Mouse (Mus musculus) lung, postnatal 4 days (tissue): ENCODE results near the gene Tspan13.
A peak's percentile ranks its signal among the peaks of the same experiment; 100 is the strongest.

Source experiments
- DNase-seq, 2 experiments: peaks; one replicate each; pipeline ENCODE4 v3.0.0; 2021

Tspan13 gene

GRCm38 (mm10) chr12:36030660-36031363 lies 11.5 kb downstream of the Tspan13 start:
- peak; percentile 31 to 56 for DNase-seq

GRCm38 (mm10) chr12:36029687-36030086 lies 12.6 kb downstream of the Tspan13 start:
- no peak for DNase-seq

DNA sequence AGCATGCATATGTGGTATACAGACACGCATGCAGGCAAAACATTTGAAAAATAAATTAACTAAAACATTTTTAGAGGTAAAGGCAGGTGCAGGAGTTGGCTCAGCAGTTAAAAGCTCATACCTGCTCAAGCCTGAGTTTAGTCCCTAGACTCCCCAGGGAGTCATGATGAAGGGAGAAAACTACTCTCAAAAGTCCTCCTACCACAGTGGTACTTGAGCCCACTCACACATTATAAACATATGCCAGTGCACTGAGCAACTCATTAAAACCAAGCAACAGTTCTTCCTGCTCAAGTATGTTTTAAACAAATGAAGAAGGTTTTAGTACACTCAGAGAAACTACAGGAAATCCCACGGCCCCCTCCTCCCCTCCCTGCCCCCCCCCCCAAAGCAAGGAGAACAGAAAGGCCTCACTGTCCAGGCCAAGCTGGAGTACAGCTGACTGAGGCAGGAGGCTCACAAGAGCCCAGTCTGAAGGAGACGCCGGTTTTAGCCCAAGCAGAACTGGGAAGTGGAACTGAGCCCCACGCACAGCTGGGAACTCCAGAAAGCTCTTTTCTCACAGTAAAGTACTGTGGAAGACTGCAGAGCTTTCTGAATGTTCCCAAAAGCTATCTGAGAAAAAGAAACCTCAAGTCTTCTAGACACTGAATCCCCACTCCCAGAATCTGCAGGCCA lies 13.2 kb downstream of the Tspan13 start:
- DNase-seq = peak; percentile 18 to 33

DNA sequence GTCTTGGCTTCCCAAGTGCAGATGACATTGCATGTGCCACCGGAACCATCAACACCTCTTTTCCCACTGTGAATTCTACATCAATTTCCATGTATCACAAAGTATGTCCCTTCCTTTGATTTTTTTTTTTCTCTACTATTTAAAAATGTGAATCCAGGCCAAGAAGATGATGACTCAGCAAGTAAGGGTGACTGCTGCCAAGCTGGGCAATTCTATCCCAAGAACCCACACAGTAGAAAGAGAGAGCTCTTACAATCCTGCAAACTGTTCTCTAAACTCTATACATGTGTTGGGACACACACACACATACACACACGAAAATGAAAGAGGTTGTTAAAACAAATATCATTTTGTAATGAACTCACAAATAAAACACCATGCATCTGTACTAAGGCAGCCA lies 15.1 kb downstream of the Tspan13 start:
- DNase-seq = no peak

DNA sequence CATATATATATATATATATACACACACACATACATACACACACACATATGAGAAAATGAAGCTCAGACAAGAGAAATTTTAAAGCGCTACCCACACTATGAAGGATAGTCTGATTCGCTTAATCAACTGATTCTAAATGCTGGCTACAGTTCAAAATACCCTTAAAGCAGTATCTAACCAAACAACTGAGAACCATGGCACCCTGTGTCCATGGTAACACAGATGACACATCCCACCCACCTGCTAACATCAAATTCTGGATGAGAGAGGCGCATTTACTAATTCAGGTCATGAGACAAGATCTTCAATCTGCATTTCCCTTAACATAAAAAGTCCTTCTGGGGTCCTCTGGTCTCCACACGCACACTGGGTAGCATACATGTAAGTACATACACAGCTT lies 16.2 kb downstream of the Tspan13 start:
- DNase-seq = no peak

- no peak for DNase-seq
Observed at GRCm38 (mm10) chr12:36020710-36021109, 21.6 kb downstream of the Tspan13 start.

GRCm38 (mm10) chr12:36020081-36020480 lies 22.2 kb downstream of the Tspan13 start:
- no peak for DNase-seq

- DNase-seq = no peak
Observed at GRCm38 (mm10) chr12:36019572-36019971, 22.7 kb downstream of the Tspan13 start.

GRCm38 (mm10) chr12:36017791-36018190 lies 24.5 kb downstream of the Tspan13 start:
- DNase-seq = no peak

DNA sequence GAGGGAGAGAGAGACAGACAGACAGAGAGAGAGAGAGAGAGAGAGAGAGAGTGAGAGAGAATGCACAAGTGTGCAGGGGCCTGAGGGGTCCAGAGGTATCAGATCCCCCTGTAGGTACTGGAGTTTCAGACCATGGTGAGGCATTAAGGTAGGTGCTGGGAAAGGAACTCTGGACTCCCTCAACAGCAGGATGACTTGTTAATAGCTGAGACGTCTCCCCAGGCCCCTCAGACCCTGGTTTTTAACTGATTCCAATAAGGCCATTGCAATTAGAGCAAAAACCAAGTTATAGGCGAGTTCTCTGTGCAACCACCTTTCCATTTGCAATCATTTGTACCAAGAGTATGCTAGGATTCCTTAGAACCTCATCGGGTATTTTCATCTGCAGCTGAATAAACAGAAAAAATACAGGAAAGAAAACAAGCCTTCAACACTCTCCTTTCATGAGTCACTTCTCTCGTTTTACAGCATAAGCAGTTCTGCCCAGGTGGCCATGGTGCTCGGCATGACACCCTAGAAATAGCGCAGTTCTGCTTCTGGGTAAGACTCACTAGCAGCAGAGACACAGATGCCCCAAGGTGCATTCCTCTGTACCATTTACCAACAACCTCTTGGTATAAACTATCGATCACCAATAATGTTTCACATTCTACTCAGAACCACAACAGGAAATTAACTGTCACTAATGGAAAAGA lies 28.9 kb downstream of the Tspan13 start:
- no peak for DNase-seq

GRCm38 (mm10) chr12:36008364-36009047 lies 33.8 kb downstream of the Tspan13 start:
- DNase-seq = no peak

- peak in 1 of 2 experiments; percentile 39 for DNase-seq
Observed at GRCm38 (mm10) chr12:36007581-36007980, 34.7 kb downstream of the Tspan13 start.

GRCm38 (mm10) chr12:36004714-36005113 lies 37.6 kb downstream of the Tspan13 start:
- no peak for DNase-seq

DNA sequence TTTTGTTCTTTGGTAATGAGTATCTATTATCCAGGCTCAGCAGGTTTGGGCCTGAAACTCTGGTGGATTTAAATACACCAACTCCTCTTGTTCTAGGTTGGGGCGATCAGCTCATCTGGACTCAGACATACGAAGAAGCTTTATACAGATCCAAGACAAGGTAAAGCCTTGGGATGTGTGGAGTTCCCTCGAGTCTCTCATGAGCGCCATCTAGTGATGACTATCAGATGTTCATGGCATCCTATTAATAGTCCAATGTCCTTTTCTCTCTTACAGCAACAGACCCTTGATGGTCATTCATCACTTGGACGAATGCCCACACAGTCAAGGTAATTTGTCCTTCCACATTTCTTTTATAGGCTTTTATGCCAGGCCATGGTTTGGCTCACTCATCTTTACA lies 46.5 kb downstream of the Tspan13 start:
- peak in 1 of 2 experiments; percentile 34 for DNase-seq

- no peak for DNase-seq
Observed at GRCm38 (mm10) chr12:35994098-35994497, 48.2 kb downstream of the Tspan13 start.

DNA sequence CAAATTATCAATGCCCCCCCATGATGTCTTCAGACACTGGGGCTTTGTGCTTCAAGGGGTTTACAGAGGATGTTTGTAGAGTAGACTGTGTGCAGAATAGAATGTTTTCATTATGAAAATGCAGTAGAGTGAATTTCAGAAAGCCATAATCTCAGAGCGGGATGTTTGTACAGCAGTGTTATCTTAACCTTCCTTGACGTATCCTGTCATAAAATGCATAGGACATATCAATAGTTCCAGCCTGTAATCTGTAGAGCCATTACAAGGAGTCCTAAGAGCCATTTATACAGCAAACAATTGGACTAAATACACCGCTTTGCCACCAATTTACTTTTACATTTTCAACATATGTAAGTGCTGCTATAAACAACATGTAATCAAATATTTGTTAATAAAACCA lies 48.7 kb downstream of the Tspan13 start:
- no peak for DNase-seq

GRCm38 (mm10) chr12:35992711-35993110 lies 49.6 kb downstream of the Tspan13 start, which contains the start of gene Agr2:
Gene Agr2, plus strand, starts transcription at chr12:35992907.
- DNase-seq = no peak

DNA sequence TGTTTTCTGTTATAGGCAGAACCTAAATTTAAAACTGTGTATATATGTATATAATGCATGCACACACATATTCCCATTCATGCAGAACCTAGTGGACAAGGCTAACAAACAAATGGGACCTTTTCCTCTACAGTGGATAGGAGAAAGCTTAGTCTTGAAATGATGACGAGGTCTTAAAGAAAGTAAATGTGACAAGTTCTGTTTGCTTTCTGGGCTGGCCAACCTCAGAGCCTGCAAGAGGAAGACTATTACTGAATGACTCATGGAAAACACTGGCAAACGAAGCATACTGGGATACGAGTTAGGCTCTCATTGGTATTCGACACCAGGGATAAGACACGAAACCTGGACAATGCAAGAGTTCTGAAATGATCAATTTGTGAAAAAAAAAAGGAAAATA lies 57.6 kb downstream of the Tspan13 start:
- DNase-seq = no peak

- no peak for DNase-seq
Observed at GRCm38 (mm10) chr12:35983472-35983871, 58.8 kb downstream of the Tspan13 start.

DNA sequence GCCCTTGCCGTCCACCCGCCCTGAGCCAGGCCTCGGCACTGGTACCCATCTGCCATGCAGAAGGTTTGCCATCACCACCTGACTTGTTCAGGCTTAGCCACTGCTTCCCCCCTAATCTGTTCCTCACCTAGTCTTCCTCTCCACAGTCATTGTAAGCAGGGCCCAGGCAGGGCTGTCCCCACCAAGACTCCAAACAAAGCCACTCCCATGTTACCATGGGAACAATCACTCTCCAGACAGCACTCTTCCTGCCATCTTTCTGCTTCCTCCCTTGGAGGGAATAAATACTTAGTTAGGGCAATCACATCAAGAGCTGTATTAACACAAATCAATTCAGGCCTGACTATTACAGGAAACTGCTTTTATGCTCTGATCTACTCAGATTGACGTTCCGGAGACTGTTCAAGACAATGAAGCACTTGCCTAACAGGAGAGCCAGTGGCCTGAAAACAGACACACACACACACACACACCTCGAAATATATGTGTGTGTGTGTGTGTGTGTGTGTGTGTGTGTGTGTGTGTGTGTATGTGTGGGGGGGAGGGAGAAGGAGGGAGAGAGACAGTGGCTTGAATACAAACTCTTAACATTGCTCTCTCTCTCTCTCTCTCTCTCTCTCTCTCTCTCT lies 60.5 kb downstream of the Tspan13 start:
- DNase-seq = peak; percentile 33 to 51

- DNase-seq = no peak
Observed at GRCm38 (mm10) chr12:35979625-35980024, 62.7 kb downstream of the Tspan13 start.

- DNase-seq = no peak
Observed at GRCm38 (mm10) chr12:35977633-35978246, 64.6 kb downstream of the Tspan13 start.
